Mouse (Mus musculus): Measurements from ENCODE around the gene Rab30.
"Not testable (repeated sequence)": the region's sequence is repeated elsewhere in the genome, so short reads cannot be mapped to it uniquely, and the experiment has no call there.

The Rab30 gene

GRCm38 (mm10) chr7:92741152-92741860 is at the start of gene Rab30:
Gene Rab30 (plus strand): TSS chr7:92741603.
- peak; percentile 98 for ATAC-seq (ENCODE audit: low TSS enrichment)

GRCm38 (mm10) chr7:92696395-92696794 is 45.0 kb upstream of the Rab30 start:
- ATAC-seq (ENCODE audit: low TSS enrichment): no peak

- ATAC-seq (ENCODE audit: low TSS enrichment): no peak
These were observed 42.6 kb upstream of the Rab30 start for GRCm38 (mm10) chr7:92698770-92699169.

GRCm38 (mm10) chr7:92703661-92704060 is 37.7 kb upstream of the Rab30 start:
- no peak for ATAC-seq (ENCODE audit: low TSS enrichment)

GRCm38 (mm10) chr7:92705534-92705933 is 35.9 kb upstream of the Rab30 start:
- no peak for ATAC-seq (ENCODE audit: low TSS enrichment)

- peak; percentile 98 for ATAC-seq (ENCODE audit: low TSS enrichment)
These were observed 34.7 kb upstream of the Rab30 start for GRCm38 (mm10) chr7:92706711-92707110.

- no peak for ATAC-seq (ENCODE audit: low TSS enrichment)
These were observed 31.8 kb upstream of the Rab30 start for GRCm38 (mm10) chr7:92709573-92709972.

- no peak for ATAC-seq (ENCODE audit: low TSS enrichment)
These were observed 29.8 kb upstream of the Rab30 start for GRCm38 (mm10) chr7:92711593-92711992.

GRCm38 (mm10) chr7:92715055-92715454 is 26.3 kb upstream of the Rab30 start:
- no peak for ATAC-seq (ENCODE audit: low TSS enrichment)

- ATAC-seq (ENCODE audit: low TSS enrichment): no peak
These were observed 21.1 kb upstream of the Rab30 start for GRCm38 (mm10) chr7:92720156-92720905.

GRCm38 (mm10) chr7:92723750-92724149 is 17.7 kb upstream of the Rab30 start:
- ATAC-seq (ENCODE audit: low TSS enrichment): no peak

- no peak for ATAC-seq (ENCODE audit: low TSS enrichment)
These were observed 17.1 kb upstream of the Rab30 start for GRCm38 (mm10) chr7:92724261-92724660.

GRCm38 (mm10) chr7:92729583-92729982 is 11.8 kb upstream of the Rab30 start:
- not testable (repeated sequence) for ATAC-seq (ENCODE audit: low TSS enrichment)

GRCm38 (mm10) chr7:92730465-92730864 is 10.9 kb upstream of the Rab30 start:
- ATAC-seq (ENCODE audit: low TSS enrichment): 0 out of 2 replicates have a peak, but pooled peaks have one; percentile 32

- peak; percentile 35; the same call in 1 of the 2 replicates for ATAC-seq (ENCODE audit: low TSS enrichment)
These were observed 10.4 kb upstream of the Rab30 start for GRCm38 (mm10) chr7:92730959-92731358.

GRCm38 (mm10) chr7:92732136-92732535 is 9.3 kb upstream of the Rab30 start:
- no peak for ATAC-seq (ENCODE audit: low TSS enrichment)

- no peak for ATAC-seq (ENCODE audit: low TSS enrichment)
These were observed 3.8 kb upstream of the Rab30 start for GRCm38 (mm10) chr7:92737560-92737959.

- no peak for ATAC-seq (ENCODE audit: low TSS enrichment)
These were observed 1.4 kb upstream of the Rab30 start for GRCm38 (mm10) chr7:92739956-92740355.

GRCm38 (mm10) chr7:92740411-92741115 is 840 bp upstream of the Rab30 start:
- ATAC-seq (ENCODE audit: low TSS enrichment): no peak

GRCm38 (mm10) chr7:92741861-92742249 is 452 bp downstream of the Rab30 start:
- ATAC-seq (ENCODE audit: low TSS enrichment): peak; percentile 50

GRCm38 (mm10) chr7:92742341-92742741 is 938 bp downstream of the Rab30 start:
- ATAC-seq (ENCODE audit: low TSS enrichment): no peak

- no peak for ATAC-seq (ENCODE audit: low TSS enrichment)
These were observed 1.4 kb downstream of the Rab30 start for GRCm38 (mm10) chr7:92742774-92743173.

- no peak for ATAC-seq (ENCODE audit: low TSS enrichment)
These were observed 1.9 kb downstream of the Rab30 start for GRCm38 (mm10) chr7:92743325-92743724.

Measured in frontal cortex, adult (tissue).